Mouse (Mus musculus): ENCODE data around the gene Prdm15.

GRCm38 (mm10) chr16:97815269-97815668 is 36.4 kb downstream of the Prdm15 start:
- TF ChIP-seq CHD2 (IDR thresholded peaks at IDR 0.05; ENCODE audit: low read depth, low read length), result no peak
- no peak for TF ChIP-seq HCFC1 (IDR thresholded peaks at IDR 0.05; ENCODE audit: borderline replicate concordance, insufficient read depth, low read length)
- TF ChIP-seq ZC3H11A (IDR thresholded peaks at IDR 0.05; ENCODE audit: borderline replicate concordance, low read depth, low read length), result no peak
- no peak for TF ChIP-seq ZNF384 (IDR thresholded peaks at IDR 0.05; ENCODE audit: low read depth, low read length)
- no peak for TF ChIP-seq MAFK (IDR thresholded peaks at IDR 0.05; ENCODE audit: insufficient read depth, low read depth, low read length)
